Comparison of ENCODE assay signal across 9 mouse cellular contexts in genomic region chr3:79841475-79841874, GRCm38 (mm10). TPM values are rescaled to one million over a fixed set of nuclear protein-coding genes. Genes with fewer than 3 reads are reported as not detected.
DNase-seq lines count a peak whose midpoint lies in the region; ATAC-seq and TF ChIP-seq lines count a peak whose summit lies in the region.
"Had no signal": no experiment of that assay in that cellular context is flagged by ENCODE, and none has a peak within 500 bp of the region (broad histone marks: within the 10 kb centered on the region; RNA-seq: fewer than 3 reads in every experiment).

No protein-coding gene starts in this region.

- peaks cover 4% of the 10 kb centered on the region; the same call in 1 of the 2 replicates for H3K27me3 ChIP-seq in embryonic facial prominence, embryonic 10.5 days (replicated peaks; ENCODE audit: low read depth, poor library complexity, severe bottlenecking)
- no peaks in the 10 kb centered on the region for H3K27me3 ChIP-seq in hindbrain, postnatal 0 days (ENCODE audit: insufficient read depth, low read length)
- H3K27me3 ChIP-seq in midbrain, embryonic 16.5 days (ENCODE audit: control insufficient read depth, insufficient read depth, low read depth, low read length): no peaks in the 10 kb centered on the region
- H3K27me3 ChIP-seq: Patski had no signal

- 82% methylated on average over 6 of the region's 6 CpGs for WGBS in embryonic facial prominence, embryonic 10.5 days
- 61% methylated on average over 6 of the region's 6 CpGs for WGBS in hindbrain, postnatal 0 days
- 72% methylated on average over 6 of the region's 6 CpGs for WGBS in midbrain, embryonic 16.5 days

- H3K4me1 ChIP-seq in embryonic facial prominence, embryonic 10.5 days: no peaks in the 10 kb centered on the region; the same call in 1 of the 2 replicates
- peaks cover 5% of the 10 kb centered on the region; the same call in 1 of the 2 replicates for H3K4me1 ChIP-seq in hindbrain, postnatal 0 days (ENCODE audit: insufficient read depth, low read length)
- peaks cover 6% of the 10 kb centered on the region; the same call in 1 of the 2 replicates for H3K4me1 ChIP-seq in midbrain, embryonic 16.5 days (ENCODE audit: control insufficient read depth, insufficient read depth, low read length)

- no peak for ATAC-seq in hindbrain, postnatal 0 days
- ATAC-seq in midbrain, embryonic 16.5 days: no peak

- DNase-seq in kidney, adult 9 months: peak; percentile 34
- no peak for DNase-seq in kidney, adult 18-20 months
- no peak for DNase-seq in embryonic facial prominence, embryonic 10.5 days (ENCODE audit: low spot score)
- no peak for DNase-seq in hindbrain, postnatal 0 days (ENCODE audit: low spot score)
- no peak for DNase-seq in layer of hippocampus, adult 9-11 months
- no peak for DNase-seq in spleen, postnatal 10 days (ENCODE audit: low spot score in 2 of 2)
- no peak for DNase-seq in urinary bladder, postnatal 14 days (ENCODE audit: low spot score)

- H3K4me3 ChIP-seq in embryonic facial prominence, embryonic 10.5 days: peak overlapping the region; percentile 66
- H3K4me3 ChIP-seq in hindbrain, postnatal 0 days (ENCODE audit: low read length): peak overlapping the region; percentile 39
- peak overlapping the region; percentile 51; the same call in 1 of the 2 replicates for H3K4me3 ChIP-seq in midbrain, embryonic 16.5 days (ENCODE audit: low read depth, low read length)

- no peak overlapping the region for H3K9ac ChIP-seq in hindbrain, postnatal 0 days (replicated peaks; ENCODE audit: low read length)
- no peak overlapping the region for H3K9ac ChIP-seq in midbrain, embryonic 16.5 days (ENCODE audit: low read depth, low read length)

- TF ChIP-seq CTCF in hindbrain, postnatal 0 days (IDR thresholded peaks at IDR 0.05; ENCODE audit: low read depth): no peak

- H3K27ac ChIP-seq in embryonic facial prominence, embryonic 10.5 days (replicated peaks): 0 out of 2 replicates have a peak overlapping the region, but pooled peaks have one; percentile 19
- no peak overlapping the region for H3K27ac ChIP-seq in hindbrain, postnatal 0 days
- no peak overlapping the region for H3K27ac ChIP-seq in midbrain, embryonic 16.5 days (ENCODE audit: low read length)

- H3K9me3 ChIP-seq in embryonic facial prominence, embryonic 10.5 days: no peaks in the 10 kb centered on the region
- no peaks in the 10 kb centered on the region for H3K9me3 ChIP-seq in hindbrain, postnatal 0 days (ENCODE audit: low read length)
- no peaks in the 10 kb centered on the region for H3K9me3 ChIP-seq in midbrain, embryonic 16.5 days (replicated peaks; ENCODE audit: control insufficient read depth, low read length, poor library complexity, severe bottlenecking)

- peak overlapping the region; percentile 60 for H3K4me2 ChIP-seq in hindbrain, postnatal 0 days (ENCODE audit: low read depth, low read length)
- H3K4me2 ChIP-seq in midbrain, embryonic 16.5 days (ENCODE audit: low read length): peak overlapping the region; percentile 89

- H3K36me3 ChIP-seq in embryonic facial prominence, embryonic 10.5 days (replicated peaks): no peaks in the 10 kb centered on the region
- H3K36me3 ChIP-seq in hindbrain, postnatal 0 days (ENCODE audit: insufficient read depth, low read length): no peaks in the 10 kb centered on the region
- no peaks in the 10 kb centered on the region for H3K36me3 ChIP-seq in midbrain, embryonic 16.5 days (ENCODE audit: control insufficient read depth, insufficient read depth, low read length)

RNA-seq across cellular contexts. Expression of gene Tmem144, which starts 11.1 kb away (rescaled TPM):
- polyA plus RNA-seq in embryonic facial prominence, embryonic 10.5 days (2016; fragmentation: Nextera tagmentation; extraction: Ambion mirVana): 3.7 and 3.9 TPM in 2 replicates
- total RNA-seq in hindbrain, postnatal 0 days (2014; rRNA removed): 2.6 and 2.7 TPM in 2 replicates
- 3.1 and 3.2 TPM in 2 replicates for polyA plus RNA-seq in hindbrain, postnatal 0 days (2015; fragmentation: Nextera tagmentation; extraction: Ambion mirVana)
- 1.2 and 1.3 TPM in 2 replicates for polyA plus RNA-seq in midbrain, embryonic 16.5 days (2015; fragmentation: Nextera tagmentation; extraction: Ambion mirVana)

RNA-seq across cellular contexts. Expression of gene Fam198b, which starts 42.9 kb away (rescaled TPM):
- 2.0 and 2.5 TPM in 2 replicates for polyA plus RNA-seq in embryonic facial prominence, embryonic 10.5 days (2016; fragmentation: Nextera tagmentation; extraction: Ambion mirVana)
- total RNA-seq in hindbrain, postnatal 0 days (2014; rRNA removed): 2.3 and 3.1 TPM in 2 replicates
- polyA plus RNA-seq in hindbrain, postnatal 0 days (2015; fragmentation: Nextera tagmentation; extraction: Ambion mirVana): 1.8 and 2.0 TPM in 2 replicates
- 0.59 and 0.80 TPM in 2 replicates for polyA plus RNA-seq in midbrain, embryonic 16.5 days (2015; fragmentation: Nextera tagmentation; extraction: Ambion mirVana)
